Mouse (Mus musculus): ENCODE measurements at regions not wholly inside any gene's neighbourhood (a gene's known extent, or its start where the extent isn't known, plus 50 kb on each side); places are given as distances from the start of the nearest gene placed in this dataset.

DNA sequence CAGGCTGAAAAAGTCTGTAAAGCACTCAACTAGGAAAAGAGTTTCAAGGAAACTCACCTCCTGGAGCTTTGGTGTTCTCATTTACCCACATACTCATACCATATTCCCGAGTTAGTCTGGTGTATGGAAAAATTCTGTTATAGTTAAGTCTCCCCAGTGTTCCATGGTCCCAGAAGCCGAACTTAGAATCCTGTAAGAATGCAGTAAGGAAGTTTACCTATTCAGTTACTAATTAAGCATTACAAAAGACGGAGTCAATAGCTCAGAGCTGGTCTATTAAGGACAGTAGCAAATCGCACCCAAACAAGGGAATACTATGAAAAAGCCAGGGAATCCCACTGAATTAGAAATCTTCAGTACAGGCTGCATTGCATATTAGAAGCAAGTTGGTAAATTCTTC is 688.3 kb downstream of the Rpia start:
- TF ChIP-seq CTCF (IDR thresholded peaks at IDR 0.05) (no peak), EP300 (IDR thresholded peaks at IDR 0.05) (no peak)
